Mouse (Mus musculus) frontal cortex, postnatal 36 days (tissue): Measurements from ENCODE around the gene Ccdc97.

Source experiments
- DNase-seq, 2 experiments: peaks; one replicate each; pipeline ENCODE4 v3.0.0; 2022; ENCODE audit warnings: low spot score in 2 of 2

Gene Ccdc97

DNA sequence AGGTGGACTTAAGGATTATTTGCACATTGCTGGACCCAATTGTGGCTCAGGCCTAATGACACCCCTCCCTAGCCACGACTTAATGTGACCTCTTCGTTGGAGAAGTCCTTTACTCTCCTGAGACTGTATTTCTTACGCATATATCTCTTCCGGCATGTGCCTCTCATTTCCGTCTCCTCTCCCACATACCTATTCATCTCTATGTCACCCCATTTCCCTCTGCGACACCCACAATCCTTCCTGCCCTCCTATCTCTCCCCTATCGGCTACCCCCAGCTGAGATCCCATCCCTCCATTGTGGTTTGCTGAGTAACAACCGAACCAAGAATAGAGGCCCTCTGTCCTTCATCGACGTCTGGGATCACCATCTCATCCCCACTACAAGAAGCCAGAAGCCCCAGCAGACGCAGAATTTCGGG is 29.3 kb downstream of the Ccdc97 start:
- DNase-seq = no peak

DNA sequence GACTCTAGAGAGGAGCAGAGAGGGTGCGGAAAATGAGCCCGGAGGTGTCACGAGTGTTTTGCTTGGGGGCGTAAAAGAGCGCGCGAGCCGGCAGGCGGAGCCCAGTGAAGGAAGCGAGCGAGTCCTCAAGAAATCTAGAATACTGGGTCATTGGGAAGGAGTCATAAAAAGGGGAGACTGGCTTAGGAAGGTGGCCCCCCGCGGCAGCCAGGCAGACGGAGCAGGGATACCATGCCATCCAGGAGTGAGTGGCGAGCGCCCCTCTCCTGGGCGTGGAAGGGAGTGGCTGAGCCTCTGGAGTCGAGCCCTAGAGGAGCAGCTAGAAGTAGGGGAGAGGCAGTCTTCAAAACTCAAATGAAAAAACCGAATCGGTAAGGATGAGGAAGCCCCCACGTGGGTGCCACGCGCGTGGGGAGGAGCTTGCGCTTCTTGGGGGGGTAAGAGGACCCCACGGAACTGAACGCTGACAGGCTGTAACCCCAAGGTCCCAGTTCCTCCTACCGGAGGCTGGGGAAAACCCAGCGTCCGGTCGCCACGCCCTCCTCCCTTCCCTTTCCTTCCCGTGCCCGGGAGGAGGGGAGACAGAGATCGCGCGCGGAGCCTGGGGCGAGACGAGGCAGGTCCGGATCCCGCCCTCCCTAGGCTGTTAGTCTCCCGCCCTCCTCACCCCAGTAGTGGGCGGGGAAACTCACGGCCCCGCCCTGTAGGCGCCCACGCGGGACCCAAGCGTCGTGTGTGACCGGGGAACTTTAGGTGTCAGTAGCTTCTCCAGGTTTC is 29.9 kb downstream of the Ccdc97 start:
- DNase-seq = no peak

DNA sequence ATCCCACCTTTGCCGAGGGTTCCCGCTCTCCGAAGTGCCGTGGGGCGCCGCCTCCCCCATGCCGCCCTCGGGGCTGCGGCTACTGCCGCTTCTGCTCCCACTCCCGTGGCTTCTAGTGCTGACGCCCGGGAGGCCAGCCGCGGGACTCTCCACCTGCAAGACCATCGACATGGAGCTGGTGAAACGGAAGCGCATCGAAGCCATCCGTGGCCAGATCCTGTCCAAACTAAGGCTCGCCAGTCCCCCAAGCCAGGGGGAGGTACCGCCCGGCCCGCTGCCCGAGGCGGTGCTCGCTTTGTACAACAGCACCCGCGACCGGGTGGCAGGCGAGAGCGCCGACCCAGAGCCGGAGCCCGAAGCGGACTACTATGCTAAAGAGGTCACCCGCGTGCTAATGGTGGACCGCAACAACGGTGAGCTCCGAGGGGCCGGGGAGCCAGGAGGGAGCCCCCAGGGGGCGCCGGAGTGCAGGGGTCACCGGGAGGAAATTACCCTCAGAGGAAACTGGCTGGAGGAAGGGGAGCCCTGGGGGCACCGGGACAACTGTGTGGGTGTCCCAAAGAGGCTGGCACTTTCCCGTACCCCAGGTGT is 31.0 kb downstream of the Ccdc97 start:
- no peak for DNase-seq

DNA sequence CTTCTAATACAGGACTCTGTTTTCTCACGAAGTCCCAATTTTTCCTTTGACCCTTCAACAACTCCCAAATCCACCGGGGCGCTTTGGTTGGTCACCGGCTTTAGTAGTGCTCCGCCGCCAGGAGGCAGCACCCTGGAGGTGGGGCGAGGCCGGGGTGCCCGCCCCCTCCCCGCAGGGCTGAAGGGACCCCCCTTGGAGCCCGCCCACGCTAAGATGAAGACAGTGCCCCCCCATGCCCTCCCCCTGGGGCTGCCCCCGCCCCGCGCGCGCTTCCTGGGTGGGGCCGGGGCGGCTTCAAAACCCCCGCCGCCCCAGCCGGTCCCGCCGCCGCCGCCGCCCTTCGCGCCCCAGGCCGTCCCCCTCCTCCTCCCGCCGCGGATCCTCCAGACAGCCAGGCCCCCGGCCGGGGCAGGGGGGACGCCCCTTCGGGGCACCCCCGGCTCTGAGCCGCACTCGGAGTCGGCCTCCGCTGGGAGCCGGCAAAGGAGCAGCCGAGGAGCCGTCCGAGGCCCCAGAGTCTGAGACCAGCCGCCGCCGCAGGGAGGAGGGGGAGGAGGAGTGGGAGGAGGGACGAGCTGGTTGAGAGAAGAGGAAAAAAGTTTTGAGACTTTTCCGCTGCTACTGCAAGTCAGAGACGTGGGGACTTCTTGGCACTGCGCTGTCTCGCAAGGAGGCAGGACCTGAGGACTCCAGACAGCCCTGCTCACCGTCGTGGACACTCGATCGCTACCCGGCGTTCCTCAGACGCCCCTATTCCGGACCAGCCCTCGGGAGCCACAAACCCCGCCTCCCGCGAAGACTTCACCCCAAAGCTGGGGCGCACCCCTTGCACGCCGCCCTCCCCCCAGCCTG is 32.0 kb downstream of the Ccdc97 start, which contains the start of gene Tgfb1:
Tgfb1 (plus strand) TSS at position 323 of the 852 bp plus-strand sequence.
- DNase-seq = no peak

DNA sequence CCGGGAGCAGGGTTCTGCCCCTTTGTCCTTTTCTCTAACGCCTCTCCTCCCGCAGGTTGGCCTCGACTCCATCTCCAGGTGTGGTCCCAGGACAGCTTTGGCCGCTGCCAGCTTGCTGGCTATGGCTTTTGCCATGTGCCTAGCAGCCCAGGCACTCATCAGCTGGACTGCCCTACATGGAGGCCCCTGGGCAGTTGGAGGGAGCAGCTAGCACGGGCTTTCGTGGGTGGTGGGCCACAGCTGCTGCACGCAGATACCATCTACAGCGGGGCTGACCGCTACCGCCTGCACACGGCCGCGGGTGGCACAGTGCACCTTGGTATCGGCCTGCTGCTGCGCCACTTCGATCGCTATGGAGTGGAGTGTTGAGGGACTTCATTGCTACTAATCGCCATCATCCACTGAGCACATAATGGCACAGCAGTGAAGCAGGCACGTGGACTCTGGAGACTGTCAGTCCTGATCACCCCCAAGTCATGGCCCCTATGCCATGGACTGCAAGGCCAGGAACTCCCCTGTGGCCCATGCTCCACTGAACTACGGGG is 32.9 kb downstream of the Ccdc97 start:
- DNase-seq = no peak

- no peak for DNase-seq
Observed at GRCm38 (mm10) chr7:25684659-25685058, 34.2 kb downstream of the Ccdc97 start.

DNA sequence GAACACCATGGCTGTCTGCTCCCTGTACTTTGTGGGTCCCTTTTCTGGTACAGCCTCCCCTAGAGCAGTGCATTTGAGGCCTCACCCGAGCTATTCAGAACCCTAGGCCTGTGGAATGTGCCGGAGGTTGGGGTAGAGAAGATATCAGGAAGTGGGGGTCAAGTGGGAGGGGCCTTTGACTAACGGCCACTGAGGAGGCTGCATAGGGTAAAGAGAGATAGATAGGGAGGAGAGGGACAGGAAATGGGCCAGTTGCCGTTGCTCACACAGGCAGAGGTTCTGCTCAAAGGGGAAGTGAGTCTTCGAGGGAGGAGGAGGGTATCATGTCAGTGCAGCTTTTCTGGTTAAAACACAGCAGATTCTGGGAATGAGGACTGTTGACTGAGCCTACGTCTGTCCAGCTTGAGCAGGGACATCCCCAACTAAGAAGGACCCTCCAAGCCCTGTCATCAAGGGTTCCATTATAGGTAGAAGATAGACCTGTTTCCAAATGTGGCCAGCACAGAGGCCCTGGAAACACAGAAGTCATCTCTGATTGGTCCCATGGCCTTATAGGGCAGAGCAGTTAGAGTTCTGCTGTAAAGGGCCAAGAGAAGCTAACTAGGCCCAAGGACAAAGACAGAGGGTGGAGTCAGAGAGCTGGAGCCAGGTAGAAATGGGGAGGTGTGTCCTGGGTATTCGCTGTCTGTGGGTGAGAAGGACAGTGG is 35.3 kb downstream of the Ccdc97 start:
- DNase-seq = no peak

GRCm38 (mm10) chr7:25681341-25682231 is 37.3 kb downstream of the Ccdc97 start:
- no peak for DNase-seq

- DNase-seq = peak; percentile 96 to 97
Observed at GRCm38 (mm10) chr7:25680514-25681258, 38.2 kb downstream of the Ccdc97 start, which contains the start of gene B9d2. Gene B9d2 (plus strand): TSS chr7:25680780.

DNA sequence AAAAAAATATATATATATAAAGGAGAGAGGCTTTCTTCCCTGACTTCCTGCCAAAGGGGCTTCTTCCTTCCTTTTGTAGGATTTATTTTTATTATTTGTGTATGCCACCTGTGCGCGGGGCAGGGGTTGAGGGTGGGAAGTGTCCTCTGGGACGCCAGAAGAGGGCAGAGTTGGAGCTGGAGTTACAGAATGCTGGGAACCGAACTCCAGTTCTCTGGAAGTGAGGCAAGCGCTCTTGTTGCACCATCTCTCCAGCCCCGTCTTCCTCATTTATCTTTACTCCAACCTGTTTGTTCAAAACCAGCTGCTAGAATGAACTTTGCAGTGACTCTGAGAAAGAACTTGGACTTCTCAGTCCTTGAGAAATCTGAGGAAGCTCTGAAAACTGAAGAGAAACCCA is 38.9 kb downstream of the Ccdc97 start:
- DNase-seq = no peak

DNA sequence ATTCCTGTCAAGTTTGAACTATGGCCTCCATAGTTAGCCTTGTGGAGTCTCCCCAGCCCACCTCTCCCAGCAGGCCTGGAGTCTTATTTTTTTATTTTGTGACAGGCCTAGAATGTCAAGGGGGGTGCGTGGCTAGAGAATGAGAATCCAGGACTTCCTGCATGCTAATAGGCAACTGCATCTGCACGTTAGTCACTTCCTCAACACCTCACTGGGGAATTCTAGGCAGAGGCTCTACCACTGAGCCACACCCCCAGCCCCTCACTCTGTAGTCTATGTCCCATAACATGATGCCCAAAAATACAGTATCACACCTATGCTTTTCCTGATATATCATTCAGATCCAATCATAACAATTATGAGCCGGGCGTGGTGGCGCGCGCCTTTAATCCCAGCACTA is 41.9 kb downstream of the Ccdc97 start:
- no peak for DNase-seq

GRCm38 (mm10) chr7:25676085-25676781 is 42.7 kb downstream of the Ccdc97 start:
- DNase-seq = peak; percentile 94

DNA sequence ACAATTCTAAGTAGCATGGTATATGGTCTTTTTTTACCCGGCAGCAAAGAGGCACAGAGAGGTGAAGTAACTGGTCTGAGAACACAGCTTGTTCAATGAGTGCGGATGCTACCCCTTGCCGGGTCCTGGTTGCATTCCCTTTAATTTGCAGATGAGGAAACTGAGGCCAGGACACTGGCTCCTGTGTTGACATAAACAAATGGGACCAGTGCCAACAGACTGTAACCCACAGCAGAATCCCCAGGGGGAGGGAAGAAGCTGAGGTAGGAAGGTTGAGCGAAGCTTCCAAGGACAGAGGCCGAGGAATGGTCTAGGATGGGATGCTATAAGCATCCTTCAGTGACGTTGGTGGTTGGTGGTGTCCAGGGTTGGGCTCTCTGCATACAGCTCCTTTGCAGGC is 43.5 kb downstream of the Ccdc97 start:
- DNase-seq = no peak

DNA sequence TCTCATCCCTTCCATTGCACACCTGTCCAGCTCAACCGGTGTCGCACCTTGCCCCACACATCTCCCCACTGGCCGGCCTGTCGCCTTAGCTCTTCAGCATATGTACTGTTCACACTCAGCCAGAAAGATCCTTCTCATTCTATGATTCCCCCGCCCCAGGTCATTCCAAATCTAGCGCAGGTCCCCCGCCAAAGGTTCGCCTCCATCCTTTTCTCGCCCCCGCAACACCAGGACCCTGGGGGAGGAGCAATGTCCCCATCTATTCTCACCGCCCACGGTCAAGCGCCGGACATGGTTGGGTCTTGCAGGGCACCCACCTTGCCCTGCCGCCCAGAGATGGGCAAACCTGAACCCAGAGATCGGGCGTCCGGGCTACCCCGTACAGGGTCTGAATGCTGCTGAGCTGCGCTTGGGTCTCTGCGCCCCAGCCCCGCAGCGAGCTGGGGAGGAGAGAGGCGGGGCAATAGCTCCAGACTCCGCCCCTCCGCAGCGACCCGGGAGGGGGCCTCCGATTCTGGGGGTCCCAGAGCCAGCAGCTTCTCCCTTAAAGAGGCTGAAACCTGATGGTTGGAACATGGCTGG is 44.1 kb downstream of the Ccdc97 start, which contains the start of gene Tmem91:
Tmem91 (minus strand) TSS at position 448 of the 582 bp plus-strand sequence.
- DNase-seq = no peak

- no peak for DNase-seq
Observed at GRCm38 (mm10) chr7:25674297-25674696, 44.6 kb downstream of the Ccdc97 start.

DNA sequence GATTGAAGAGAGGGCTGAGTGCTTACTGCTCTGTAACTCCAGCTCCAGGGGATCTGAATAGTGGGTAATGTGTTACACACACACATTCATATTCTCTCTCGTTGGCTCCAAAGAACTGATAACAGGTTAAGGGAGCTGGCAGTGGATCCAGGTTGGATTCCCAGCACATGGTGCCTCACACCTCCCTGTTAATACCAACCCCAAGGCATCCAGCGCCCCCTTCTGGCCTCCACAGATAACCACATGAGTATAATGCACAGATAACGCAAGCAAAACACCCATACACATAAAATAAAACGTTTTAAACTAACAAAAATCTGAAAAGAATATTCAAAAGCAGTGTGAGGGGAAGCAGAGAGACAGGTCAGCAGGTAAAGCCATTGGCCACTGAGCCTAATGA is 46.4 kb downstream of the Ccdc97 start:
- DNase-seq = no peak

DNA sequence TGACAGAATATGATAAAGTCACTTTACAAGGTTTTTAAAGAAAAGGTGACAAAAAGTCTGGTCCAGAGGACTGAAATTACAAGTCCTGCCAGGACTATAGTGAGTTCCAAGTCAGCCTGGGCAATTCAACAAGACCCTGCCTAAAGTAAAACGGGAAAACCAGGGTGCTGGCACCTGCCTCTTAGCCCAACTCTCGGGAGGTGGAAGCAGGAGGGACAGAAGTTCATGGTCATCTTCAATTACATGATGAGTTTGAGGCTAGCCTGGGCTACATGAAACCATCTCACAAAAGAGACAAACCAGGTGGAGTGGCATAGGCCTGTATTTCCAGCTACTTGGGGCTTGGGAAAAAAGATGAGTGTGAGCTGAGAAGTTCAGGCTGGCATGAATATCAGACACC is 47.2 kb downstream of the Ccdc97 start:
- no peak for DNase-seq

DNA sequence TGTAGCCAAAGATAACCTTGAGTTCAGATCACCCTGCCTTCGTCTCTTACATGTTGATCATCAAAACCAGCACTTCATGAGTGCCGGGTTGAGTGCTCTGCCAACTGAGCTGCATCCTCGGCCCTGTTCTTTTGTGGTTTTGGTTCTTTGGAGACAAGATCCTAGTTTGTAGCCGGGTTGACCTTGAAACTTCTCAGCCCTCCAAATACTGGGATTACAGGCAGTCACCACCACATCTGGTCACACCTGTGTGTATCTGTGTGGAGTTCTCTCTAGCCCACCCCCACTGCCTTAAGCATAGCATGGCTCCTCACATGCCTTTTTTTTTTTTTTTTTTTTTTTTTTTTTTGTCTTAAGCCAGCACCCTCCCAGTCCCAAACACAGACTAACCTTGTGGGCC is 48.8 kb downstream of the Ccdc97 start:
- DNase-seq = no peak

- DNase-seq = no peak
Observed at GRCm38 (mm10) chr7:25669631-25670030, 49.3 kb downstream of the Ccdc97 start.
